In genomic region chr9:86464151-86465105, GRCm38 (mm10) we compare ENCODE assay signal across 8 mouse cellular contexts. TPM values are rescaled to one million over a fixed set of nuclear protein-coding genes. Genes with fewer than 3 reads are reported as not detected.
A peak's percentile ranks its signal among the peaks of the same experiment; 100 is the strongest.
DNase-seq lines count a peak whose midpoint lies in the region; ATAC-seq lines count a peak whose summit lies in the region.

Ube2cbp (minus strand) TSS chr9:86464950.

- peak within 1 kb of the TSS; percentile 59 for H3K4me2 ChIP-seq in hindbrain, embryonic 14.5 days (replicated peaks)

- H3K4me3 ChIP-seq in hindbrain, embryonic 14.5 days (replicated peaks; ENCODE audit: low read length), result peak within 1 kb of the TSS; percentile 68

- DNase-seq in T-cell, adult 2 months (ENCODE audit: low spot score), result peak; percentile 81
- peak; percentile 95 to 96 for DNase-seq in cerebellum, postnatal 25 days
- DNase-seq in frontal cortex, postnatal 25 days (ENCODE audit: low spot score in 2 of 2), result peak; percentile 72 to 79
- peak; percentile 95 for DNase-seq in hindbrain, embryonic 14.5 days (ENCODE audit: low spot score)
- peak; percentile 89 for DNase-seq in layer of hippocampus, postnatal 36 days
- DNase-seq in lung, postnatal 25 days (ENCODE audit: low spot score), result peak; percentile 79
- peak; percentile 84 for DNase-seq in retina, adult 2 months (ENCODE audit: low read depth, low spot score)
- peak; percentile 87 for DNase-seq in thymus, postnatal 25 days

- no peaks in the 10 kb centered on the region for H3K9me3 ChIP-seq in hindbrain, embryonic 14.5 days (ENCODE audit: control insufficient read depth, low read length)

- peak within 1 kb of the TSS; percentile 88 for H3K27ac ChIP-seq in hindbrain, embryonic 14.5 days

- WGBS in hindbrain, embryonic 14.5 days, result 2% methylated on average over 70 of the region's 70 CpGs

- peak; percentile 84 for ATAC-seq in hindbrain, embryonic 14.5 days (ENCODE audit: low FRiP score)

- peaks cover 7% of the 10 kb centered on the region for H3K27me3 ChIP-seq in hindbrain, embryonic 14.5 days (ENCODE audit: control insufficient read depth, insufficient read depth, low read length)

- peaks cover 21% of the 10 kb centered on the region for H3K4me1 ChIP-seq in hindbrain, embryonic 14.5 days (replicated peaks; ENCODE audit: control insufficient read depth, insufficient read depth, low read length)

- peak within 1 kb of the TSS; percentile 78 for H3K9ac ChIP-seq in hindbrain, embryonic 14.5 days

- H3K36me3 ChIP-seq in hindbrain, embryonic 14.5 days (replicated peaks; ENCODE audit: control insufficient read depth, insufficient read depth), result no peaks in the 10 kb centered on the region

RNA-seq across cellular contexts. Expression of gene Ube2cbp, which starts in this region (rescaled TPM):
- polyA plus RNA-seq in hindbrain, embryonic 14.5 days (2014; fragmentation: Nextera tagmentation; extraction: Ambion mirVana), result 7.4 and 7.6 TPM in 2 replicates
- total RNA-seq in layer of hippocampus, postnatal 36 days (2021), result 1 to 10 TPM; 3.7 to 4.7 TPM

Comparison
In these comparisons a context has a peak if more than half of its experiments do, and no peak if none do; other contexts are left out.
1. Peak in every context shown above with its lines: DNase-seq, ATAC-seq, H3K4me3 ChIP-seq and H3K27ac ChIP-seq.